Mouse (Mus musculus) C2C12 (cell line): Measurements from ENCODE around the gene Ttc7.

Experiments
- CEBPB ChIP-seq: IDR thresholded peaks from one replicate; pipeline ENCODE4 v1.6.1; 2011; ENCODE audit warnings: low read depth, mild to moderate bottlenecking, control low read depth, moderate library complexity
- CTCF ChIP-seq: IDR thresholded peaks from one replicate; pipeline ENCODE4 v1.5.1; 2011; ENCODE audit not compliant: control insufficient read depth, insufficient read depth, insufficient read length
- FOSL1 ChIP-seq: IDR thresholded peaks from one replicate; pipeline ENCODE4 v1.8.0; 2011; ENCODE audit warnings: mild to moderate bottlenecking, low read length; ENCODE audit not compliant: poor library complexity, insufficient read depth, severe bottlenecking
- MAX ChIP-seq: IDR thresholded peaks from one replicate; pipeline ENCODE4 v1.6.1; 2011; ENCODE audit warnings: mild to moderate bottlenecking, control low read depth
- MYOG ChIP-seq: IDR thresholded peaks from one replicate; pipeline ENCODE4 v1.6.1; 2011; ENCODE audit not compliant: control insufficient read depth, insufficient read length; ENCODE audit errors: extremely low read depth
- USF1 ChIP-seq: IDR thresholded peaks from one replicate; pipeline ENCODE4 v1.6.1; 2011; ENCODE audit warnings: low read depth, mild to moderate bottlenecking, control low read depth, moderate library complexity

- TF ChIP-seq CTCF (no peak), USF1 (no peak), MAX (no peak), CEBPB (no peak), MYOG (no peak), FOSL1 (no peak)
These were observed 55.0 kb downstream of the Ttc7 start for GRCm38 (mm10) chr17:87337683-87338082.
